Mouse (Mus musculus): ENCODE data around the gene Dync1i1. TPM values are rescaled to one million over a fixed set of nuclear protein-coding genes. Genes with fewer than 3 reads are reported as not detected.

Dync1i1 gene
- total and polyA plus RNA-seq, 3 experiments, result not detected

DNA sequence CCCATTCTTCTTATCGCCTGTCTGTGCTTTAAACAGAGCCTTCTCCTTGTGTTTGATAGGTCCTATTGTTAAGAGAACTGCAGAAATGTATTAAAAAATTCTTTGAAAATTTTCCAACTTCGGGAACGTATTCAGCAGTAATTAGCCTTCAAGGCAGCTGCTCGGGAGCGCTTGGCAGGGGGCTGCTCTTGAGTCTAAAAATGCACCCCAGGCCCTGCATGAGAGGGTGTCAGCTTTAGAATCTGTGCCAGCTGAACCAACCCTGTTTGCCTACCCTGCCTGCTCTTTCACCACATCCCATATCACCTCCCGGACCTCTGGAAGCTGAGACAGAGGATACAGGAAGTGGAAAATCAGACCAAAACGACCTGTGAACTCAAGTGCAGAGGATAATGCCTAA, 267.6 kb downstream of the Dync1i1 start:
- Histone ChIP-seq H3K27me3 (ENCODE audit: control insufficient read depth in 1 of 2, insufficient read depth in 2 of 2, low read length in 2 of 2) (no peaks in the 10 kb centered on the region), H3K9me3 (replicated peaks; ENCODE audit: insufficient read depth, low read length) (no peaks in the 10 kb centered on the region), H3K36me3 (ENCODE audit: control insufficient read depth in 1 of 2, insufficient read depth in 2 of 2, low read length in 2 of 2) (no peaks in the 10 kb centered on the region), H3K4me3 (ENCODE audit: control insufficient read depth in 1 of 2, insufficient read depth in 1 of 2, low read depth in 2 of 2, low read length in 2 of 2) (no peak overlapping the region), H3K9ac (ENCODE audit: control insufficient read depth, low read depth, low read length, poor library complexity, severe bottlenecking) (no peak overlapping the region), H3K27ac (ENCODE audit: control insufficient read depth, low read depth, low read length) (no peak overlapping the region), H3K4me1 (ENCODE audit: control insufficient read depth in 1 of 2, insufficient read depth in 2 of 2, low read length in 2 of 2) (no peaks in the 10 kb centered on the region), H3K79me2 (ENCODE audit: control insufficient read depth, insufficient read depth, low read length, poor library complexity) (no peaks in the 10 kb centered on the region)
- no peak for TF ChIP-seq ZNF384 (IDR thresholded peaks at IDR 0.05; ENCODE audit: low read depth, low read length)
- no peak for TF ChIP-seq MXI1 (IDR thresholded peaks at IDR 0.05; ENCODE audit: low read depth, low read length)
- TF ChIP-seq MYC (IDR thresholded peaks at IDR 0.05; ENCODE audit: low read depth, low read length), result no peak
- TF ChIP-seq ZC3H11A (IDR thresholded peaks at IDR 0.05; ENCODE audit: low read depth, low read length), result no peak
- TF ChIP-seq NELFE (IDR thresholded peaks at IDR 0.05; ENCODE audit: low read depth, low read length), result no peak
- no peak for TF ChIP-seq SMC3 (IDR thresholded peaks at IDR 0.05; ENCODE audit: low read depth, low read length)
- no peak for TF ChIP-seq NRF1 (IDR thresholded peaks at IDR 0.05; ENCODE audit: insufficient read depth, low read depth, low read length, poor library complexity, severe bottlenecking)
- TF ChIP-seq POLR2AphosphoS2 (IDR thresholded peaks at IDR 0.05; ENCODE audit: low read length), result no peak
- TF ChIP-seq CTCF (IDR thresholded peaks at IDR 0.05 in 2 of 3, conservative IDR thresholded peaks at IDR 0.05 in 1 of 3; ENCODE audit: control insufficient read depth in 1 of 3, insufficient read depth in 1 of 3, low read depth in 2 of 3, low read length in 3 of 3, poor library complexity in 1 of 3, severe bottlenecking in 1 of 3), result no peak
- TF ChIP-seq TAL1 (IDR thresholded peaks at IDR 0.05; ENCODE audit: low read length), result no peak
- TF ChIP-seq GABPA (IDR thresholded peaks at IDR 0.05; ENCODE audit: low read depth, low read length), result no peak
- TF ChIP-seq ZKSCAN1 (IDR thresholded peaks at IDR 0.05; ENCODE audit: low read depth, low read length), result no peak
- no peak for DNase-seq (ENCODE audit: low read depth, low spot score)

DNA sequence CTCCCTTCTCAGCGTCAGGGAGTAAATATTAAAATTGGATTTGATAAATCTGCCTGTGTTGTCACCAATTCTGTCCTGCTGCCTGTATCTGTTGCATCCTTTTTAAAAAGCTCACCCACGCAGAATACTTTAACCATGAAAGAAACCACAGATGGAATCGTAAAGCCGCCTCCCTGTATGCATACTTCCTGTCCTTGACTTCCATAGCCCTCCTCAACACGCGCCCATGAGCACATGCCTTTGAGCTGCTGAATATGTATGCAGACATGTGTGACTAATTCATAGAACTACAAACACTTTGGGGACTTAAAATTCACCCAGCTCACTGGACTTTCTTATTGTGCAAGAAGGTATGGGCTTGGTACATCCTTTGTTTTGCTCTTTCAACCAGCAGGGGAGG, 272.1 kb downstream of the Dync1i1 start:
- no peak overlapping the region for H3K9ac ChIP-seq (ENCODE audit: control insufficient read depth, low read depth, low read length, poor library complexity, severe bottlenecking)
- no peak overlapping the region for H3K4me3 ChIP-seq (ENCODE audit: control insufficient read depth in 1 of 2, insufficient read depth in 1 of 2, low read depth in 2 of 2, low read length in 2 of 2)
- H3K9me3 ChIP-seq (replicated peaks; ENCODE audit: insufficient read depth, low read length), result no peaks in the 10 kb centered on the region
- H3K27me3 ChIP-seq (ENCODE audit: control insufficient read depth in 1 of 2, insufficient read depth in 2 of 2, low read length in 2 of 2), result no peaks in the 10 kb centered on the region
- no peak for DNase-seq (ENCODE audit: low read depth, low spot score)
- TF ChIP-seq EP300 (IDR thresholded peaks at IDR 0.05; ENCODE audit: low read depth in 1 of 2, low read length in 2 of 2), result no peak
- TF ChIP-seq UBTF (IDR thresholded peaks at IDR 0.05; ENCODE audit: borderline replicate concordance, insufficient read depth, low read depth, low read length), result no peak
- no peak for TF ChIP-seq POLR2A (IDR thresholded peaks at IDR 0.05; ENCODE audit: control insufficient read depth in 1 of 2, insufficient read depth in 1 of 2, low read depth in 1 of 2, low read length in 2 of 2, poor library complexity in 1 of 2)
- no peaks in the 10 kb centered on the region for H3K36me3 ChIP-seq (ENCODE audit: control insufficient read depth in 1 of 2, insufficient read depth in 2 of 2, low read length in 2 of 2)
- no peaks in the 10 kb centered on the region for H3K79me2 ChIP-seq (ENCODE audit: control insufficient read depth, insufficient read depth, low read length, poor library complexity)
- H3K27ac ChIP-seq (ENCODE audit: control insufficient read depth, low read depth, low read length), result no peak overlapping the region
- H3K4me1 ChIP-seq (ENCODE audit: control insufficient read depth in 1 of 2, insufficient read depth in 2 of 2, low read length in 2 of 2), result no peaks in the 10 kb centered on the region

DNA sequence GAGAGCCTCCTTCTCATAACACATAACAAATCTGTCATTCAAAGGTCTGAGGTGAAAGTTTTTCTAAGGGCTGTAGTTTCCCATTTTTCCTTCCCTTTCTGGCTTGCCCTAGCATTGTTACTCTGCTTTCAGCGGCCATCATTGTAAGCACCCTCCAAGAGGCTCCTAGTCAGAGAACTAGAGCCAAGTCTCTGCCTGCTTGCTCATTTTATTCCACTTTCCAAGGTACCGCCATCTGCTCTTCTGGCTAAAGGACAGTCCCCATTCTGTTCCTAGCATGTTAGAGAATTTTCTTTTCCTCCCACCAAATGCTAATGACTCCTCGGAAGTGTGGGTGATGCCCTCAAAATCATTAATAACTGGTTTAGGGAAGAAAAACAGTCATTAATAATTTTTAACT, 276.6 kb downstream of the Dync1i1 start:
- H3K27me3 ChIP-seq (ENCODE audit: control insufficient read depth in 1 of 2, insufficient read depth in 2 of 2, low read length in 2 of 2), result no peaks in the 10 kb centered on the region; a peak in 1 of 4 replicates
- no peaks in the 10 kb centered on the region for H3K36me3 ChIP-seq (ENCODE audit: control insufficient read depth in 1 of 2, insufficient read depth in 2 of 2, low read length in 2 of 2)
- H3K79me2 ChIP-seq (ENCODE audit: control insufficient read depth, insufficient read depth, low read length, poor library complexity), result no peaks in the 10 kb centered on the region
- no peak for TF ChIP-seq NRF1 (IDR thresholded peaks at IDR 0.05; ENCODE audit: insufficient read depth, low read depth, low read length, poor library complexity, severe bottlenecking)
- H3K9me3 ChIP-seq (replicated peaks; ENCODE audit: insufficient read depth, low read length), result no peaks in the 10 kb centered on the region
- no peak overlapping the region for H3K9ac ChIP-seq (ENCODE audit: control insufficient read depth, low read depth, low read length, poor library complexity, severe bottlenecking)
- H3K4me3 ChIP-seq (ENCODE audit: control insufficient read depth in 1 of 2, insufficient read depth in 1 of 2, low read depth in 2 of 2, low read length in 2 of 2), result no peak overlapping the region
- H3K4me1 ChIP-seq (ENCODE audit: control insufficient read depth in 1 of 2, insufficient read depth in 2 of 2, low read length in 2 of 2), result no peaks in the 10 kb centered on the region
- no peak for DNase-seq (ENCODE audit: low read depth, low spot score)
- no peak overlapping the region for H3K27ac ChIP-seq (ENCODE audit: control insufficient read depth, low read depth, low read length)
